Comparison of ENCODE assay signal across 8 mouse cellular contexts in genomic region chr7:29179323-29179722, GRCm38 (mm10). TPM values are rescaled to one million over a fixed set of nuclear protein-coding genes. Genes with fewer than 3 reads are reported as not detected.
DNase-seq lines count a peak whose midpoint lies in the region; ATAC-seq and TF ChIP-seq lines count a peak whose summit lies in the region.

No protein-coding gene starts in this region.

- peak overlapping the region; percentile 90 for H3K27ac ChIP-seq in heart, adult 2 months
- no peak overlapping the region for H3K27ac ChIP-seq in forebrain, embryonic 13.5 days
- H3K27ac ChIP-seq in liver, adult 2 months (replicated peaks; ENCODE audit: insufficient read depth, low read depth, low read length): no peak overlapping the region
- no peak overlapping the region for H3K27ac ChIP-seq in olfactory bulb, adult 2 months (ENCODE audit: insufficient read depth, low read depth, low read length)

- H3K9ac ChIP-seq in heart, adult 2 months (ENCODE audit: low read depth, low read length): 0 out of 2 replicates have a peak overlapping the region, but pooled peaks have one; percentile 35
- H3K9ac ChIP-seq in forebrain, embryonic 13.5 days: peak overlapping the region; percentile 85
- no peak overlapping the region for H3K9ac ChIP-seq in liver, adult 2 months (ENCODE audit: low read depth, low read length)

- no peaks in the 10 kb centered on the region for H3K9me3 ChIP-seq in E14TG2a.4 (ENCODE audit: low read length)
- H3K9me3 ChIP-seq in forebrain, embryonic 13.5 days (replicated peaks): no peaks in the 10 kb centered on the region

- no peak for ATAC-seq in forebrain, embryonic 13.5 days

- no peak for DNase-seq in heart, adult 2 months
- DNase-seq in heart, adult 9 months (ENCODE audit: low spot score in 2 of 2): no peak
- DNase-seq in liver, adult 2 months (ENCODE audit: extremely low read depth, low read depth, low spot score): peak; percentile 36
- no peak for DNase-seq in yolk sac, embryonic 10.5 days (ENCODE audit: low spot score)
- DNase-seq in right cerebral cortex, adult 18-20 months: no peak

- H3K36me3 ChIP-seq in heart, adult 2 months (ENCODE audit: control insufficient read depth, insufficient read depth, low read length): no peaks in the 10 kb centered on the region
- peaks cover 44% of the 10 kb centered on the region for H3K36me3 ChIP-seq in E14TG2a.4 (ENCODE audit: insufficient read depth, low read length)
- peaks cover 30% of the 10 kb centered on the region for H3K36me3 ChIP-seq in forebrain, embryonic 13.5 days (ENCODE audit: poor library complexity, severe bottlenecking)
- H3K36me3 ChIP-seq in liver, adult 2 months (ENCODE audit: control insufficient read depth, insufficient read depth, low read length): peaks cover 14% of the 10 kb centered on the region

- peak overlapping the region; percentile 97 for H3K4me3 ChIP-seq in heart, adult 2 months
- H3K4me3 ChIP-seq in E14TG2a.4 (replicated peaks; ENCODE audit: low read length): peak overlapping the region; percentile 95
- H3K4me3 ChIP-seq in forebrain, embryonic 13.5 days: peak overlapping the region; percentile 80
- H3K4me3 ChIP-seq in liver, adult 2 months (ENCODE audit: insufficient read depth, low read depth, low read length): 0 out of 2 replicates have a peak overlapping the region, but pooled peaks have one; percentile 37
- H3K4me3 ChIP-seq in olfactory bulb, adult 2 months (ENCODE audit: insufficient read depth, low read depth, low read length): peak overlapping the region; percentile 32

- H3K4me2 ChIP-seq in forebrain, embryonic 13.5 days: peak overlapping the region; percentile 90

- H3K4me1 ChIP-seq in heart, adult 2 months (ENCODE audit: control insufficient read depth, insufficient read depth, low read length): peaks cover 2% of the 10 kb centered on the region; the same call in 1 of the 2 replicates
- H3K4me1 ChIP-seq in E14TG2a.4 (replicated peaks; ENCODE audit: low read depth, low read length): peaks cover 32% of the 10 kb centered on the region
- H3K4me1 ChIP-seq in forebrain, embryonic 13.5 days: peaks cover 20% of the 10 kb centered on the region
- H3K4me1 ChIP-seq in liver, adult 2 months (ENCODE audit: control insufficient read depth, insufficient read depth, low read length): peaks cover 10% of the 10 kb centered on the region
- H3K4me1 ChIP-seq in olfactory bulb, adult 2 months (ENCODE audit: control insufficient read depth, insufficient read depth, low read length): peaks cover 8% of the 10 kb centered on the region

- TF ChIP-seq EP300 in heart, adult 2 months (IDR thresholded peaks at IDR 0.05; ENCODE audit: insufficient read depth, low read depth, low read length): no peak

- H3K79me2 ChIP-seq in heart, adult 2 months (replicated peaks; ENCODE audit: control insufficient read depth, insufficient read depth, low read length): peaks cover 2% of the 10 kb centered on the region; the same call in 1 of the 2 replicates
- H3K79me2 ChIP-seq in liver, adult 2 months (ENCODE audit: control insufficient read depth, insufficient read depth, low read length): peaks cover 10% of the 10 kb centered on the region; the same call in 1 of the 2 replicates

- no peak for TF ChIP-seq POLR2A in heart, adult 2 months (IDR thresholded peaks at IDR 0.05; ENCODE audit: insufficient read depth, low read depth, low read length)
- TF ChIP-seq POLR2A in liver, adult 2 months (IDR thresholded peaks at IDR 0.05; ENCODE audit: extremely low read depth, insufficient read depth, low read length): no peak
- TF ChIP-seq POLR2A in olfactory bulb, adult 2 months (IDR thresholded peaks at IDR 0.05; ENCODE audit: insufficient read depth, low read depth, low read length): no peak

- intact Hi-C loops in heart, adult 2 months (cut with DNase I): loop anchor here (5.0 to 10.0 kb wide), 2 partner anchors 197 to 345 kb away; partner anchors contain the start of genes Eif3k and Map4k1

- H3K27me3 ChIP-seq in heart, adult 2 months (ENCODE audit: control insufficient read depth, insufficient read depth, low read length): no peaks in the 10 kb centered on the region
- H3K27me3 ChIP-seq in E14TG2a.4 (ENCODE audit: insufficient read depth, low read length): no peaks in the 10 kb centered on the region
- H3K27me3 ChIP-seq in forebrain, embryonic 13.5 days: peaks cover 7% of the 10 kb centered on the region
- no peaks in the 10 kb centered on the region for H3K27me3 ChIP-seq in liver, adult 2 months (ENCODE audit: control insufficient read depth, insufficient read depth, low read length)

- 10% methylated on average over 7 of the region's 7 CpGs for WGBS in heart, adult 2 months
- 58% methylated on average over 7 of the region's 7 CpGs for WGBS in forebrain, embryonic 13.5 days
- 16% methylated on average over 7 of the region's 7 CpGs for WGBS in liver, adult 2 months
- 27% methylated on average over 7 of the region's 7 CpGs for WGBS in olfactory bulb, adult 2 months

- TF ChIP-seq CTCF in heart, adult 2 months (IDR thresholded peaks at IDR 0.05): no peak
- no peak for TF ChIP-seq CTCF in E14TG2a.4 (conservative IDR thresholded peaks at IDR 0.05; ENCODE audit: low read length)
- TF ChIP-seq CTCF in liver, adult 2 months (IDR thresholded peaks at IDR 0.05; ENCODE audit: low read depth, low read length): no peak
- no peak for TF ChIP-seq CTCF in olfactory bulb, adult 2 months (IDR thresholded peaks at IDR 0.05; ENCODE audit: insufficient read depth, low read depth, low read length)

RNA-seq across cellular contexts. Expression of gene Psmd8, which starts 1.2 kb away (rescaled TPM):
- 100 to 1,000 TPM; 103 to 116 TPM for total RNA-seq in heart, adult 2 months (2021)
- polyA plus RNA-seq in heart, adult 2 months (2012; rRNA removed): 120 and 191 TPM in 2 replicates
- 292 and 296 TPM in 2 replicates for polyA plus RNA-seq in forebrain, embryonic 13.5 days (2015; fragmentation: Nextera tagmentation; extraction: Ambion mirVana)
- total RNA-seq in liver, adult 2 months (2014; rRNA removed): 195 and 217 TPM in 2 replicates
- polyA plus RNA-seq in liver, adult 2 months (2012; rRNA removed): 119 and 132 TPM in 2 replicates
- not detected in 2 replicates for polyA plus RNA-seq in olfactory bulb, adult 2 months (2012; ENCODE audit: insufficient read depth, insufficient read length, low replicate concordance, missing spikeins)

RNA-seq across cellular contexts. Expression of gene Spred3, which starts 9.1 kb away (rescaled TPM):
- total RNA-seq in heart, adult 2 months (2021): 1 to 10 TPM in 1 of 2 experiments, under 1 TPM in 1; 0.52 to 1.0 TPM
- polyA plus RNA-seq in heart, adult 2 months (2012; rRNA removed): 1.2 and 1.6 TPM in 2 replicates
- 5.6 and 6.5 TPM in 2 replicates for polyA plus RNA-seq in forebrain, embryonic 13.5 days (2015; fragmentation: Nextera tagmentation; extraction: Ambion mirVana)
- 0.18 and 0.20 TPM in 2 replicates for total RNA-seq in liver, adult 2 months (2014; rRNA removed)
- 0.35 and 0.40 TPM in 2 replicates for polyA plus RNA-seq in liver, adult 2 months (2012; rRNA removed)
- not detected in 2 replicates for polyA plus RNA-seq in olfactory bulb, adult 2 months (2012; ENCODE audit: insufficient read depth, insufficient read length, low replicate concordance, missing spikeins)

RNA-seq across cellular contexts. Expression of gene Ggn, which starts 9.3 kb away (rescaled TPM):
- under 1 TPM; 0.18 to 0.29 TPM for total RNA-seq in heart, adult 2 months (2021)
- polyA plus RNA-seq in heart, adult 2 months (2012; rRNA removed): 0.35 and 0.43 TPM in 2 replicates
- polyA plus RNA-seq in forebrain, embryonic 13.5 days (2015; fragmentation: Nextera tagmentation; extraction: Ambion mirVana): 0.38 and 0.65 TPM in 2 replicates
- total RNA-seq in liver, adult 2 months (2014; rRNA removed): 0.07 TPM in 1 of 2 replicates, not detected in the other
- 0.18 TPM in 1 of 2 replicates, not detected in the other for polyA plus RNA-seq in liver, adult 2 months (2012; rRNA removed)
- not detected in 2 replicates for polyA plus RNA-seq in olfactory bulb, adult 2 months (2012; ENCODE audit: insufficient read depth, insufficient read length, low replicate concordance, missing spikeins)

RNA-seq across cellular contexts. Expression of gene Fam98c, which starts 23.3 kb away (rescaled TPM):
- total RNA-seq in heart, adult 2 months (2021): 10 to 100 TPM; 10.4 to 12.7 TPM
- 16.3 and 18.0 TPM in 2 replicates for polyA plus RNA-seq in heart, adult 2 months (2012; rRNA removed)
- polyA plus RNA-seq in forebrain, embryonic 13.5 days (2015; fragmentation: Nextera tagmentation; extraction: Ambion mirVana): 14.1 and 15.9 TPM in 2 replicates
- total RNA-seq in liver, adult 2 months (2014; rRNA removed): 5.1 and 5.4 TPM in 2 replicates
- 12.5 and 19.3 TPM in 2 replicates for polyA plus RNA-seq in liver, adult 2 months (2012; rRNA removed)
- polyA plus RNA-seq in olfactory bulb, adult 2 months (2012; ENCODE audit: insufficient read depth, insufficient read length, low replicate concordance, missing spikeins): not detected in 2 replicates

RNA-seq across cellular contexts. Expression of gene Catsperg1, which starts 34.5 kb away (rescaled TPM):
- total RNA-seq in heart, adult 2 months (2021): under 1 TPM; 0.30 to 0.34 TPM
- polyA plus RNA-seq in heart, adult 2 months (2012; rRNA removed): 1.0 and 2.4 TPM in 2 replicates
- 1.1 and 1.2 TPM in 2 replicates for polyA plus RNA-seq in forebrain, embryonic 13.5 days (2015; fragmentation: Nextera tagmentation; extraction: Ambion mirVana)
- total RNA-seq in liver, adult 2 months (2014; rRNA removed): 0.27 and 0.28 TPM in 2 replicates
- 0.12 and 0.24 TPM in 2 replicates for polyA plus RNA-seq in liver, adult 2 months (2012; rRNA removed)
- polyA plus RNA-seq in olfactory bulb, adult 2 months (2012; ENCODE audit: insufficient read depth, insufficient read length, low replicate concordance, missing spikeins): not detected in 2 replicates

Comparison
In these comparisons a context has a peak if more than half of its experiments do, and no peak if none do; other contexts are left out.
1. H3K4me3 ChIP-seq: peak in every context shown above with its lines; median percentile 97 in heart, adult 2 months; 95 in E14TG2a.4; 80 in forebrain, embryonic 13.5 days; 37 in liver, adult 2 months; 32 in olfactory bulb, adult 2 months.